Mouse (Mus musculus): ENCODE measurements around the gene Actr6. TPM values are rescaled to one million over a fixed set of nuclear protein-coding genes. Genes with fewer than 3 reads are reported as not detected.
"Not testable (repeated sequence)": the region's sequence is repeated elsewhere in the genome, so short reads cannot be mapped to it uniquely, and the experiment has no call there.

Gene Actr6
- total RNA-seq, 2 experiments from 2014 or later: 24.9 to 25.7 TPM

DNA sequence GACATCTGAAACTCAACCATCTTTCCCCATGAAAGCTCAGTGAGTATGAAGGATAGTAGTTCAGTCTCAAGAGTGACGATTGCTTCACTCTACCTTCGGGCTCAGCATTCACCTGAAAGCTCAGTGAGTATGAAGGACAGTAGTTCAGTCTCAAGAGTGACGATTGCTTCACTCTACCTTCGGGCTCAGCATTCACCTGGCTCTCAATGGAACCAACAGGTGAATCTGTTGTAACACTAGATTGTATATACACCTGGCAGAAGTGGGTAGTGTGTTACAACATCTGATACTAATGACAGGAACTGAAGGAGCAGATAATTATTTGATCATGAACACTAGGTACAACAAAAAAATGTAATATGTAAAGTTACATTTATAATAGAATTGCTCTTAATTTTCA lies 50.4 kb downstream of the Actr6 start:
- DNase-seq (ENCODE audit: low spot score in 2 of 2): no peak

DNA sequence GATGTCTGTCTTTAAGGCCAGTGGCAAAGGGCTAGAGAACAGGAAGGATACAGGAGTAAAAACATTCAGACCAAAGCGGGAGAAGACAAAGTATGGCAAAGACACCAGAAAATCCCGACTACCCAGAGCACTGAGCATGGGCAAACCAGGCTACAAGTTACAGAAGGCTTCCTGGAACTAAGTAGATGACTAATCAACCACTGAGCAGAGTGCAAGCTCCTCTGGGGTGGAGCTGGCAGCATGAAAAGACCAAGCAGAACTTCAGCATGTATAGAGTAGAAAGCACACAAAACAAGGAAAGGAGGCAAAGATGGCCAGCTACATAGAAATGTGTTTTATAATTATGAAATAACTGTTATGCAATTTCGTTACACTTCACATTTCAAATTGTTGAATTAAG lies 51.6 kb downstream of the Actr6 start:
- no peak for DNase-seq (ENCODE audit: low spot score in 2 of 2)

GRCm38 (mm10) chr10:89679448-89679847 lies 52.6 kb downstream of the Actr6 start:
- DNase-seq (ENCODE audit: low spot score in 2 of 2): no peak

DNA sequence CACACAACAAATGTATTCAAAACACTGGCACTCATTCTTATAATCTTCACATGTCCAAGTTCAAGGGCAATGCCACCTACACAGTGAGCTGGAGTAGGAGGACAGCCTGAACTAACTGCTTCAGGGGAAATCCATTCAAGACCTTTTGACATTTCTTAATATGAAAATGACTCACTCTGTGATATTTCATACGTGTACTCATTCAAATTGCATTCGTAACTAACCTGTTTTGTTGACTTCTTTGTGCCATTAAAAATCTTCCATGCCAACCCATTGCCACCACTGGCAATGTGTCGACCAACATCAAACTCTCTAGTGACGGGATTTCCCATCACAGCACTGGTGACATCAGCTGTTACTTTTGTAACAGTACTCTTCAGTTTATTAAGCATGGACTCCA lies 54.0 kb downstream of the Actr6 start:
- DNase-seq (ENCODE audit: low spot score in 2 of 2): no peak

- DNase-seq (ENCODE audit: low spot score in 2 of 2): no peak
Measured at GRCm38 (mm10) chr10:89676609-89677008, 55.5 kb downstream of the Actr6 start.

- DNase-seq (ENCODE audit: low spot score in 2 of 2): not testable (repeated sequence)
Measured at GRCm38 (mm10) chr10:89670371-89670770, 61.7 kb downstream of the Actr6 start.

DNA sequence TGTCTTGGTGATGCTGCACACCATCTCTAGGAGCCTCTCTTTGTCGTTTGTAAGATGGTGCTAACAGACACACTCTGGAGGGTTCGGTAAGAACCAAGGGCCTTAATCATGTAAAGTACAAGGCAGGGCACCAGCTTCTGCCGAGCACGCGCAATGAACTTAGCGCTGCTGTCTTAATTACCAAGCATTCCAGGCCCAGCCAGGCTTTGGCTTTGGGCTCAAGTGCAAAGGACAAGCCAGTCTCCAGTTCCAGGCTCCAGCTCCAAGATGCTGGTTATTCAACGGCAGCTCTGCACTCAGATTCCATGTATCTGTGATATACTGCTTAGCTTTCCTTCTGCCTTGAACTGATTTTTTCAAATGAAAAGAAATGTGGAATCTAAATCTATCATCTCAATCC lies 64.5 kb downstream of the Actr6 start:
- DNase-seq (ENCODE audit: low spot score in 2 of 2): no peak

DNA sequence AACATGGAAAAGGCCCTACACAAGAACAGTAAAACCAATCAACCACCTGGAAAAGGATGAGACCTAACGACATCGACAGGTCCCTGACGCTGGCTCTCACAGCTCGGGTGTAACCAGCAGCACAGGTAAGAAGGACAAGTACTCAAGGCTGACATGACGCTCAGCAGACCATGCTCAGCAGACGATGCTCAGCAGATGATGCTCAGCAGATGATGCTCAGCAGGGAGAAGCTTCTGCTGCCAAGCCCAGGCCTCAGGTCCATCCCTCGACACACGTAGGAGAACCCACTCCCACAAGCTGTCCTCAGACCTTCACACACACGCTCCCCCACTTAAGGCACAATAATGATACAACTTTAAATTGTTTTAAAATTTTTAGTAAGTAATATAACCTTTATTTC lies 66.4 kb downstream of the Actr6 start:
- DNase-seq (ENCODE audit: low spot score in 2 of 2): no peak

DNA sequence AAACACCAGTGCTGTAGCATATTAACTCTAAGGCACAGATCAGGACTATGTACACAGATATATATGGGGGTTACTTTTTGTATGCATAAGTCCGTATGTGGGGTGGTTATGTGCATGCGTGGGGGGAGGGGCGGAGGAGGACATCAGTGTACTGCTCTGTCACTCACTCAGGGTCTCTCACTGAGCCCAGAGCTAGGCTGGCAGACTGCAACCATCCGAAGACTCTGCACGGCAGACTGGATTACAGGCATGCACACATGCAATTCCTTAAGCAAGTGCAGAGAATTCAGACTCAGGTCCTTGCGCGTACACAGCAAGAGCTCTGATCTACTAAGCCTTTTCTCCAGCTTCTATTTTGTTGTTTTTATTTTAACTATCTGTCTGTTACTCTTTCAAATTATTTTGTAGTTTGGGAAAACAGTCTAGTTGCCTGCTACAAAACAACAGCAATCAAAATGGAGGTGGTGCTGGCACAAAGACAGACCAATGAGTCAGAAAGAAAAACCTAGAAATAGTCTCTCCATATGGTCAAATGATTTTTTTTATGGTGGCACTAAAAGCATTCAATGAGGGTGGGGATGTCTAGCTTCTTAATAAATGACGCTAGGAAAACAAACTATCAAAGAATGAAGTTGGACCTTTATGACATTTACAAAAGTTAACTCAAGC lies 67.0 kb downstream of the Actr6 start:
- DNase-seq (ENCODE audit: low spot score in 2 of 2): no peak

Other genes starting within 250 kb of the Actr6 start
- gene Nr1h4, start 198.7 kb downstream of the Actr6 start, total RNA-seq (2021): under 1 TPM; 0.22 to 0.41 TPM
- 1 to 10 TPM; 2.9 to 3.1 TPM for gene Slc17a8, start 111.0 kb downstream of the Actr6 start, total RNA-seq (2021)
- gene Scyl2, start 46.0 kb downstream of the Actr6 start, total RNA-seq (2021): 10 to 100 TPM; 30.8 to 34.4 TPM
- gene Uhrf1bp1l, start 12.7 kb upstream of the Actr6 start, total RNA-seq (2021): 10 to 100 TPM; 81.1 to 81.4 TPM
- 100 to 1,000 TPM; 417 TPM for gene Anks1b, start 141.2 kb upstream of the Actr6 start, total RNA-seq (2021)

Data from layer of hippocampus, postnatal 10 days (tissue).